Mouse (Mus musculus): Measurements from ENCODE around the gene Stk35.
"Not testable (repeated sequence)": the region's sequence is repeated elsewhere in the genome, so short reads cannot be mapped to it uniquely, and the experiment has no call there.

Gene Stk35

GRCm38 (mm10) chr2:129834221-129834620, 33.9 kb downstream of the Stk35 start:
- DNase-seq (ENCODE audit: extremely low read depth, low read depth, low spot score): no peak

GRCm38 (mm10) chr2:129834881-129835280, 34.6 kb downstream of the Stk35 start:
- no peak for DNase-seq (ENCODE audit: extremely low read depth, low read depth, low spot score)

DNA sequence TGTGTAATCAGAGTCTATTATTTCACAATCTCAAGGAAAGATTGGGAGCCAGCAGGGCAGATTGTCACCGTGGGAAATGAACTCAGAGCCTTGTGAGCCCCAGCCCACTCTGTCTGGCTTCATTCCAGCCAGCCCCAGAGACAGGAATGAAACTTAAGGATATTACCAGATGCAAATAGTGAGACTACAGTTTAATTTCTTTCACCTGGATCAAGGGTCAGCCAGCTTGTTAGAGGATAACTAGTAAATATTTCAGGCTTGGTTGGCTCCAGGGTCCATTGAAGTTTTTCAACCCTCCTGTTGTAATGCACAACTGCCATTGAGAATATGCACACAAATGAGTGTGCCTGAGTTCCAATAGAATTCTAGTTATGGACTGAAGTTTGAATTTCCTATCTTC, 36.6 kb downstream of the Stk35 start:
- DNase-seq (ENCODE audit: extremely low read depth, low read depth, low spot score): no peak

GRCm38 (mm10) chr2:129838321-129838720, 38.0 kb downstream of the Stk35 start:
- no peak for DNase-seq (ENCODE audit: extremely low read depth, low read depth, low spot score)

DNA sequence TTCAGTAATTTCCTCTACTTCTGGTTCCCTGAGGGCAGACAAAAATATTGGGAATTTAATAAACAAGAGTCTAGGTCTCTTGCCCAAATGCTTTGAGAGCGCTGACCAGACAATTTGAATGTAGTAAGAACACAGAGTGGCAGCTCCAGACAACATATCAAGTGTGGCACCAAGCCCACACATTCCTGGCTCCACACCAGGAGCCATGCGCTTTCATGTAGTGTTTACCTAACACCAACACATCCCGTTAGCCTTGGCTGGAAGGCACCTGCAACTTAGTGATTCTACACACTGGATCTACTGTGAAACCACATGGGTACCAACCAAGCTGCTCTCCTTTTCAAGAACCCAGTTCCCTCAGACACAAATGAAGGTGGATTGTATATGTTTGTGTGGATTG, 45.5 kb downstream of the Stk35 start:
- DNase-seq (ENCODE audit: extremely low read depth, low read depth, low spot score): no peak

- DNase-seq (ENCODE audit: extremely low read depth, low read depth, low spot score): no peak
These were observed 46.2 kb downstream of the Stk35 start for GRCm38 (mm10) chr2:129846501-129846900.

GRCm38 (mm10) chr2:129849078-129849477, 48.8 kb downstream of the Stk35 start:
- not testable (repeated sequence) for DNase-seq (ENCODE audit: extremely low read depth, low read depth, low spot score)

DNA sequence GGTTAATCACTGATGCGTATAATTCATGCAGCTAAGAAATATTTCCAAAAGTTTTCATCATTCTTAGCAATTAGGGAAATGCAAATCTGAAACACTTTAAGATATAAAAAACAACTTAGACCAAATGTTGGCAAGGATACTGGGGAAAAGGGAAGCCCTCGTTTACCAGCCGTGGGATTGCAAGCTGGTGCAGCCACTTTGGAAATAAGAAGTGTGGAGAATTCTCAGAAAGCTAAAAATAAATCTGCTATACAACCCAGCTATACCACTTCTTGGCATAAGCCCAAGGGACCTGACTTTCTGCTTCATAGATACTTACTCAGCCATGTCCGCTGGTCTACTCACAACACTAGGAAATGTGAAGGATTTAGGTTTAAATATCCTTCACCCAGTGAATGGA, 51.2 kb downstream of the Stk35 start:
- DNase-seq (ENCODE audit: extremely low read depth, low read depth, low spot score): no peak

- no peak for DNase-seq (ENCODE audit: extremely low read depth, low read depth, low spot score)
These were observed 62.9 kb downstream of the Stk35 start for GRCm38 (mm10) chr2:129863256-129863655.

GRCm38 (mm10) chr2:129864958-129865357, 64.6 kb downstream of the Stk35 start:
- DNase-seq (ENCODE audit: extremely low read depth, low read depth, low spot score): no peak

DNA sequence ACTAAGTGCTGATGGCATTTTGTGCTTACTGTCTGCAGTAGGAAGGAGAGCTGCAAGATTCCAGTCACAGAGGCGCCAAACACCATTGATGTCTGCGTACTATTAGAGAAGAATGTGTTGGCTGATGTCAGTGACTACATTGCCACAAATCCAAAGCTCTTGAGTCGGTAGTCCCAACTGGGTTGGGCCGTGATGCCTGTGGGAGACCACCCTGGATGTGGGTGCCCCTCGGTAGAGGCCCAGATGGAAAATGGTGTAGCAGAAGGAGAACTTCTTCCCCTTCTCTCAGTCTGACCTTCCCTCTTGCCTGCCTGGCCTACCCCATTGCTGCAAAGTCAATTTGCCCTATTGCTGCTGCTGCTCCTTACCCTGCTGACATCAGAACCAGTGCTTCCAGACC, 68.8 kb downstream of the Stk35 start:
- no peak for DNase-seq (ENCODE audit: extremely low read depth, low read depth, low spot score)

DNA sequence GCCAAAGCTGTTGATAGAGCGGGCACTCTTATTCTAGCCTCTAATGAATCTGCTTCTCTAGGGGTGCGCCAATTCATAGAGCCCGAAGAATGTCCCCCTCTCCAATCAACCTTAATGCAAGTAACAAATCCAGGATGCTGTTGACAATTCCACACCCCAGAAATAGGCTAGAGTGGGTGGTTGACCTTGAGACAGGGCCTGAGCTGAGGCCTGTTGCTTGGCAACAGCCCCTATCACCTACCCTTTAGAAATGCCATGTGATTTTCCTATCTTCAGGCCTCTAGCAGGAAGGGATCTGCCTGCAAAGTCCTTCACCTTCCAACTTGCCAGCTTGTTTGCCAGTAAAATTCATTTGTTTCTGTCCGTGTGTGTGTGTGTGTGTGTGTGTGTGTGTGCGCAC, 70.9 kb downstream of the Stk35 start:
- DNase-seq (ENCODE audit: extremely low read depth, low read depth, low spot score): no peak

- DNase-seq (ENCODE audit: extremely low read depth, low read depth, low spot score): no peak
These were observed 71.8 kb downstream of the Stk35 start for GRCm38 (mm10) chr2:129872071-129872470.

GRCm38 (mm10) chr2:129873489-129873888, 73.2 kb downstream of the Stk35 start:
- DNase-seq (ENCODE audit: extremely low read depth, low read depth, low spot score): no peak

DNA sequence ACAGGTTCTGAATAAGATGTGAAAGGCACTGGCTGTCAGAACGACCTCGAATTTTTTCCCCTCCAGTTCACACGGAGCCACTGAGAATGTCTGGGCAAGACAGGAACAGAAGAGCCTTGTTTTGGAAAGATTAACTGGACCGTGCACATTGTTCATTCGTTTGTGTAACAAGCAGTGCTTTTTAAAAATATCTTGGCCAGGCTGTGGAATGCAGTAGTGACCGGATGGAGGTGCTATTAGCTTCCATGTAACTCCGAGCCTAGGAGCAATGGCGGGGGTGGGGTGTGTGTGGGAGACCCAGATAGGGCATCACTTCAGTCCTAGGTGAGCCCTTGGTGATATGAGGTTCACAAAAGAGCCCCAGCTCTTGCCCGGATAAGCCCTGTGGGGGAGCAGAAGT, 73.8 kb downstream of the Stk35 start:
- no peak for DNase-seq (ENCODE audit: extremely low read depth, low read depth, low spot score)

DNA sequence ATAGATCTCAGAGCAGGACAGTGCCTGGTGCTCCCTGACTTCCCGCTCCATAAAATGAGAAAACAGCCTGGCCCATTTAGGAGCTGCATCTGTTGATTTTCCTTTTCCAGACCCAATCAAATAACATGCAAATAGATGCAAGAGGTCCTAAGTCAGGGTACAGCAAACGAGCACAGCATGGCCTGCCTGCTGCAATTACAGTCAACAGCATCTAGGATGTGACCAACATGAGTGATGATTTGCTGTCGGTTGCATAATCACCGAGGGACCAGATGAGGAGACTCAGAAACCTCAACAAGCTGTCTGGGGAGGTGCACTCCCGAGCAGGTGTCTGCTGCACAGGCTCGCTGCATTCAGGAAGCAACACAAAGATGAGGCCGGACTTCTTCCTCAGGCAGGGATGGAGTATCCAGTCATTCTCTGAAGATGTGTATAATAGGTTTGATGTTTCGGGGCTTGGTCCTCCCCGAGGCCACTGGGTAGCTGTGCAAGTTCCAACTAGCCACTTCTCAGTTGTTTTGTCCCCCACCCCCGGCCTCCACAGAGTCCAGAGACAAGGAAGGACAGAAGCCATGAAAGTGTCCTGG, 74.3 kb downstream of the Stk35 start:
- DNase-seq (ENCODE audit: extremely low read depth, low read depth, low spot score): no peak

DNA sequence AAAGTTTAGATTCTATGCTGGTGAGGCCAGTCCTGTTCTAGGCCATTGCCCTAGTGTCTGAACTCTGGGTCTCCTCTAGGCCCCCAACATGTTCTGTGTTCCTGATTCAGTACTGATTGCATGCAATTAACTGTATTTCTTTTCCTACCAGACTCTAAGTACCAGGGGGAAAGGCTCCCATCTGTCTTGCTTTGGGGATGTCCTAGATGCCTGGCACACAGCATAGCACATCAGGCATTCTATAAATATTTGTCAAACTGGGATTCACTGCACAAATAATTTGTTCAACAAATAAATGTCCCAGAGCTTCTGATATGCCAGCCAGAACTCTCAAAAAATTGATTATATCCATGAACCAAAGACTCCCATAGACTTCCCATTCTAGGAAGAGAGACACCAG, 76.6 kb downstream of the Stk35 start:
- no peak for DNase-seq (ENCODE audit: extremely low read depth, low read depth, low spot score)

DNA sequence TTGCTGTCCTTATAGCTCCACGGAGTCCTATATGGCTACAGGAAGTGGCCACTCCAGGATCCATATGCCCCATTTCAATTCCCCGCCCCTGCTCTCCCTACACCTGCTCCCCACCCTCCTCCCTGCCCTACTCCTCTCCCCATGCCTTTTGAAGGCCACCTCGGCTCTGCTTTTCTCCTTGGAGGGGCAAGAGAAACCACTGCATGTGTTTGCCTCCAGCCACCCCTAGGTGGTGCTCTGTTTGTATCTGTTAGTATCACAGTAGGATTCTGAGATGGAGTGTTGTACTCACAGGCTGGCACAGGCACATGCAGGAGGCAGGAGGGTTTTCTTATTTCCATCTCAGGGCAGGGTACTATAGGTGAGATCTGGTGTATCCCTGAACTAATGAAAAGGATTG, 79.5 kb downstream of the Stk35 start:
- no peak for DNase-seq (ENCODE audit: extremely low read depth, low read depth, low spot score)

DNA sequence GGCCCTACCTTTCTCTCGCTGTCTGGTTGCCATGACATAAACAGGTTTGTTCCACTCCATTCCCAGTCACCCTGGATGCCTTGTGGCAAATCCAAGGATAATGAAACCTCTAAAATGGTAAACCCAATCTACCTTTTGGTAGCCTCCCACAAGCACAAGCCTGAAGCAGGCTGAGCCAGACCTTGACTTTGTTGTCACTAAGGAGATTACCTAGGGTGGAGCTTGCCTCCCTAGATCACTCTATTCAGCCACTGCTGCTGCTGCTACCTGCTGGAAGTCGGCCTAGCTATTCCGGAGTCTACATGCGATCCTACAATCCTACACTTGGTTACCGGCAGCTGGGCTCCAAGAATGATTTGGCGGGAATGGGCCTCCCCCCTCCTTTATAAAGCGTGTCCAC, 79.9 kb downstream of the Stk35 start:
- no peak for DNase-seq (ENCODE audit: extremely low read depth, low read depth, low spot score)

DNA sequence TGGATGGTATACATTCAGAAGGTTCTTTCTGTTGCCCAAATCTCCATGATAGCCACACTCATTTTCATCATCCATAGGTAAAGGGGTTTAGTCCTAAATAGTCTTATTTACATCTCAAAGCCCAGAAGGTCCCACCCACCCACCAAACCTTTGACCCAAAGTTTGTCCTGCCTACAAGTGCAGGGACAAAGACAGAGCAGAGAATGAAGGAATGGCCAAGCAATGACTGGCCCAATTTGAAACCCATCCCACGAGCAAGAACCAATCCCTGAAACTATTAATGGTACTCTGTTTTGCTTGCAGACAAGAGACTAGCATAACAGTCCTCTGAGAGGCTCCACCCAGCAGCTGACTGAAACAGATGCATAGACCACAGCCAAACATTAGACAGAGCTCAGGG, 81.6 kb downstream of the Stk35 start:
- no peak for DNase-seq (ENCODE audit: extremely low read depth, low read depth, low spot score)

All from fat pad, adult 2 months (tissue).